Mouse (Mus musculus) T-cell, adult 66 days (primary cell): Measurements from ENCODE around the gene Ica1l. TPM values are rescaled to one million over a fixed set of nuclear protein-coding genes. Genes with fewer than 3 reads are reported as not detected.

Source experiments
- total RNA-seq, 2 experiments: library from RNA; stranded (reverse); gene quantifications; 3 replicates in 1 of 2; 4 replicates in 1 of 2; pipeline ENCODE4 v1.2.4; 2023

Ica1l gene
- total RNA-seq = 10 to 100 TPM in 1 of 2 experiments, 1 to 10 TPM in 1; 8.9 to 10.1 TPM

DNA sequence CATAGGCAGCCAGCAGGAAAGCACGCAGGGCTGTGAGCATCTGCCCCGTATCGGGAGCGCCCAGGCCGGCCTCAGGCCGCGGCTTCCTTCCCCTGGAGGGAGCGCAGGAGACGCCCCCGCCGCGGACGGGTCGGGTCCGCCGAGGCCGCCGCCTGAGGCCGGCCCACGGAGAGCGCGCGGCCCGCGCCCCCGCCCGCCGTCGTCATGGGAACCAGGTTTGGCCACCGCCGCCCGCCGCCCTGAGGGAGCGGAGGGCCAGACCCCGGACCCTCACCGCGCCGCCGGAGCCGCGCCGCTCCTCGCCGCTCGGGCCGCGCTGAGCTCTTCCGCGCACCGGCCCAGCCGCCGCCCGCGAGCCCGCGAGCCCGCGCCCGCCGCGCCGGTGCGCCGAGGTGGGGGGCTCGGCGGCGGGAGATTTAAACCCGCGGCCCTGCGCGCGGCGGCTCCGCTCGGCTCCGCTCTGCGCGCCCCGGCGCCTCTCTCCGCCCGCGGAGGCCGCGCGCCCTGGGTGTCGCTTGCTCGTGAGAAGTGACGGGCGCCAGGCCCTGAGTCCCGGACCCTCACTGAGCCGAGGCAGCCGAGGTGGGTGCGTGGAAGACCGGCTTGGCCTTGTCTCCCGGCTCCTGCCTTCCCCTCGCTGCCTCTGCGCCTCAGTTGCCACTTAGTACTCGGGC lies at the start of gene Ica1l:
Ica1l (minus strand) TSS at position 389 of the 674 bp plus-strand sequence.

Other genes starting within 250 kb of the Ica1l start
- 10 to 100 TPM; 53.6 to 56.4 TPM for gene Fam117b, start 130.2 kb downstream of the Ica1l start, total RNA-seq
- gene Carf, start 55.1 kb upstream of the Ica1l start, total RNA-seq = 10 to 100 TPM; 13.8 to 17.5 TPM
- gene Wdr12, start 55.5 kb upstream of the Ica1l start, total RNA-seq = 10 to 100 TPM; 31.1 to 40.4 TPM
- gene Nbeal1, start 137.4 kb upstream of the Ica1l start, total RNA-seq = 10 to 100 TPM; 25.2 to 34.3 TPM